Mouse (Mus musculus) B cell, adult 2 months (primary cell): Measurements from ENCODE around the gene Lmx1b.

Experiments
- DNase-seq, 2 experiments: peaks; one replicate each; pipeline ENCODE4 v3.0.0; 2022

Gene Lmx1b

DNA sequence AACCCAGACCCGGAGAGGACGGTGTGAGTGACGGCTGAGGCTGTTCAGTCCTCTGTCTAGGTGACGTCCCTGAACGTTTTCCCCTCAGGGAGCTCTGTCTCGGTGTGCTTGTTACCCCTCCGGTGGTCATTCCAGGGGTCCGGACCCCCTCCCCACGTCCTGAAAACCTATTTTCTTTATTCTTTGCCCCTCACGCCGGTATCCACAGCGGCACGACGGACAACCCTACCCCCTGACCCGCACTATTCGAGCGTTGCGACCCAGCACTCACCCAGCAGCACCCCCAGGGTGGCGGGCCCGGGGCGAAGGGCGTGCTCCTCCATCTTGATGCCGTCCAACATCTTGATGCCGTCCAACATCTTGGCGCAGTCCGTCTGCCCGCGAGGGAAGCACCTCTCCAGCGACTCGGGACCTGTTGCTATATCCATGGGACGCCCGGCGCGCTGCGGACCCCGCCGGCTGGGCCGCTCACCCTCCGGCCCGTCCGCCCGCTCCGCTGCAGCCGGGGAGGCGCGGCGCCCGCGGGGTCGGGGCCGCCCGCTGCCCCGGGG, at the start of gene Lmx1b:
TSS of gene Lmx1b (minus strand) at position 341 of the 551 bp plus-strand sequence.
- DNase-seq: no peak

DNA sequence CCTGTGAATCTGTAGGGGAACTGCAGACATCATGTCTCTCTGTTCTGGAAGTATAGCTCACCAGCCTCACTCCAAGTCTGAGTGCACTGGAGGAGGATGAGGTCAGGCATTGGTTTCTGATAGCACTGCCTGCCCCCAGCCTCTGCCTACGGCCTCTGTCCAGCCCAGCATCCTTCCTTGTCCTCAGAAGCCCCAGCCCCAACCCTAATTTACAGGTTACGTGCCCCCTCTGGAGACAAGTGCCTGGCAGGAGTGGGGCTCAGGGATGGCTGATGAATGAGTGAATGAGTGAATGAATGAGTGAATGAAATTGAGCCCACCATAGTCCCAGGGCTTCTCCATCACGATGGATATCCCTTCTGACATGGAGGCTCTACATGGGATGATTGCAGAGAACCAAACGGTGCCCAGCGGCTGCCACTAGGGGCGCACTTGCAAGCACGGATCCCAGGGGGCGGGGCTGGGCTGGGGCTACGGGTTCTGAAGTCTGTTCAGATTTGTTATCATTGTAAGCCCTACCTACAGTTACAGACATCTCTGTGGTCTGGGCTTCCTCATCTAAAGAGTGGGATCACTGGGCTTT, 49.7 kb upstream of the Lmx1b start:
- peak; percentile 62 to 63 for DNase-seq

DNA sequence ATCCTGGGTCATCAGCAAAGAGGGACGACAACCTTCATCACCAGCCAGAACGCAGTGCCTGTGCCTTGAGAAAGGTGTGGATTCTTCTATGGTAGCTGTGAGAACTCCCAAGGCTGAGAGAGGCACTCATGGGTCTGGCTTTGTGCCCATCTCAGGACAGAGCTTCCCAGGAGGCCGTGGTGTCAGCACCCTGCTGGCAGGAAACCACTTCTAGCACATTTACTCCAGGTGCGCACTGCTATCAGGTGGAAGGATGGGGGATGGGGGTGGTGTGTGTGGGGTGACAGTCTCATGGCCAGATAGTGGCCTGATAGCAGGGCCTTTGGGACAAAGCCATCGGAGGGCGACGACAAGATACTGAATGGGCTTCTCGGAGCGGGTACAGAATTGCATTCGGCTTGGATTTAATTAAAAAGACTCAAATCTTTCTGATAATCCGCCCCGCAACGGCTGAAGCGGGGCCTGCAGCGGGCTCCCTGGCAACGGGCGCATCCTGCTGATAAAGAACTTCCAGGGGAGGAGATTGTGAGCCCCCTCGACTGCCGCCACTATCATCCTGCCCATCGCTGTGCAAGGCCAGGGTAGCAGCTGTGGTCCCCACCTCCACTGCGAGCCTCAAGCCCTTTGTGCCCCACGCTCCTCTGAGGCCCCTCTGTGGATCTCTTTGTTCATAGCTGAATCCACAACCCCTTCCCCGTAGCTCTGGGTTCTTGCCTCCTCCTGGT, 49.0 kb upstream of the Lmx1b start:
- no peak for DNase-seq

DNA sequence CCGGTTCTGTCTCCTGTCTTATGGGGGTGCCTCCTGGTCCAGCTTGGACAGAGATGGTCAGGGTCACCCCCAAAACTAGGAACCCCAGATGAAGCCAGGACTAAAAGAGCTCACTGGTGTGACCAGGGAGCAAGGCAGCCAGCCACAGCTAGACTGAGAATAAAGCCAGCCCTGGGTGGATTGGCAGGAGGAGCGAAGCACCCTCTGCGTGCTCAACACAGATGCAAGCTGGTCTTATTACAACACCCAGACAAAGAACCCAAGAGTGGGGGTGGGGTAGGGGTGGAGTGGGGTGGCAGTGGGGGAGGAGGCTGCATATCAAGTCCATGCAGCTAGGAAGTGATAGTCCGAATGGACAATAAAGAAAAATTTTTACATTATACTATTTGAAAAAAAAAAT, 43.3 kb upstream of the Lmx1b start:
- no peak for DNase-seq

DNA sequence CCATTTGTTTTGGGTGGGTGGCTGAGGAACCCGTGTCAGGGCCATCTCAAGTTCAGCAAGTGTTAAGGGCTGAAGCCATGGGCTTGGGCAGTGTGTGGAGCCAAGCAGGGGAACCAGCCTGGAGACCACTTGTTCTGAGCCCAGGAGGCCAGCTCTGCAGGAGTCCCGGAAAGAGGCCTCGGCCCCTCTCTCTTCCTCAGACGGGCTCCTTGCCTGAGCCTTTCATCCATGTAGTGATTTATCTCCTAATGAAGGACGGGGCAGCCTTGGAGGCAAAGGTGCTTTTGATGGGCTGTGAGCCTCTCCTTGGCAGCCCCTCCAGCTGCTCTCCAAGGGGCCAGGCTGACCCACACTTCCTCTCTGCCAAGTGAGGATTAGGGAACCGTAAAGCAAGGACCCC, 42.8 kb upstream of the Lmx1b start:
- DNase-seq: no peak

DNA sequence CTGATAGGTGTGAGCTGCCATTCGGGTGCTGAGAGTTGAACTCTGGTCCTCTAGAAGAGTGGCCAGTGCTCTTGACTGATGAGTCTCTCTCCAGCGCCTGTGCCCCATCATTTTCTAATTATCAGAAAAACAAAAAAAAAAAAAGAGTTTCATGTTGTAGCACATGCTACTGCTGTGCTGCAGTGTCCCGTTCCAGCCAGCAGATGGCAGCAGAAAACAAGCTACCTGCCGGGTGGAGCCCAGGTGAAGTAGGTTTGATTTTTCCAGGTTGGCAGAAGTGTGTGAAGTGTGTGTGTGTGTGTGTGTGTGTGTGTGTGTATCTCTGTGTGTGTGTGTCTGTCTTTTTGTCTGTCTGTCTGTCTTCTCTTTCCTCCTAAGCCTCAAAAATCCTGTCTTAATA, 41.9 kb upstream of the Lmx1b start:
- peak; percentile 67 to 70 for DNase-seq

DNA sequence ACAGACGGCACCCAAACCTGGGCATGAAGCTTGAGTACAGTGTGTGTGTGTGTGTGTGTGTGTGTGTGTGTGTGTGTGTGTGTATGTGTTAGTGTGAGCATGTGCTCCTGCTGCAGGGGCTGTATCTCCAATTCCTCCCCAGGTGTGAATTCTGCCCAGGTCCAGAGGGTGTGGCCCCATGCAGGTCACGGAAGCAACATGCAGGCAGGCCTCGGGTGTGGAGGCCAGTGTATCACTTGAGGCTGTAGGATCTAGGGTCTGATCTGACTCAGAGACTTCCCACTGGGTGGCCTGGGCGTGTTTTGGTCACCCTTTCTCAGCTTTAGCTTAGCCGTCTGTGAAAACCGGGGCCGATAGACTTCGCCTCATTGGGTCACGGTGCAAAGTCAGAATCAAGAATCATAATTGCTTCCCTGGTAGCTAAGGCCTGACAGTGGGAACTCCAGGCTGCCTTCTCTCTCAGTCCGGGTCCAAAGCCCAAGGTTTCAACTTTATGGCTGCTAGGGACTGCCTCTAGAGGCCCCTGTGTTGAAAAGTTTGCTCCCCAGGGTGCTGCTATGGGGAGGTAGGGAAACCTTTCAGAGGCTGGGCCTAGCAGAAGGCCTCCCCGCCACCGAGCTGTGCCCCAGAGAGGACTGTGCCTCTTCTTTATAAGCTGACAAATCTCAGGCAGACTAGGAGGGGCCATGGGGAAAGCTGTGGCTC, 38.8 kb upstream of the Lmx1b start:
- DNase-seq: no peak

DNA sequence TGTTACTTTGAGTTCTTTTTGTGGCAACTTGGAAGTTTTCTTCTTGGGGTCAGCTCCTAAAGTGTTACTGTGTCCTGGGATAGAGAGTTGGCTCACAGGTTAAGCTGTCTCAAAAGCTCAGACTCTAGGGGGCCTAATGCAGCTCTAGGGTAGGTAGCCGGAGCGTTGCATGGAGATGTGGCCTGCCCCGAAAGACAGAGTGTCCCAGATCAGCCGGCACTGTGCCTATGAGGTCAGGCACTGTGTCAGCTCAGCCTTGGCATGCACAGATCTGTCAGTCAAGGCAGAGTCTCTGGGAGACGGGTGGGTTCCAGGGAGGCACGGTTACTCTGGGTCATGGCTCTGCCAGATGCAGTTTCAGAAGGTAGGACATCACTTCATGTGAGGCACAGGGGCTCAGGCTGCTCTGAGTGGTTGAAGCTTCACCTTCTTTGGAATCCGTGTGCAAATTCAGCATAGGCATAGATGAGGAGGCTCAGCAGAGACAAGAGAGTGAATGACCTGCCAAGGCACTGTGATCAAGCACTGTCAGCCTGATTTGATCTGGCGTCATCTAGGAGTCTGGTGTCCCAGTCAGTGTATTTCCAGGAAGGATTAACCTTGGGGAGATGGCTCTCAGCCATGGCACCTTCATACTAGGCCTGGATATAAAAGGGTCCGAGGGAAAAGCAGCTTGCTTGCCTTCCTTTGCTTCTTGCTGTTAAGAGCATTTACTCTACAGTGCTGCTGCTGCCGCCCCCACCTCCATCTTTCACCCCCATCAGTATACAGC, 32.6 kb upstream of the Lmx1b start:
- no peak for DNase-seq

DNA sequence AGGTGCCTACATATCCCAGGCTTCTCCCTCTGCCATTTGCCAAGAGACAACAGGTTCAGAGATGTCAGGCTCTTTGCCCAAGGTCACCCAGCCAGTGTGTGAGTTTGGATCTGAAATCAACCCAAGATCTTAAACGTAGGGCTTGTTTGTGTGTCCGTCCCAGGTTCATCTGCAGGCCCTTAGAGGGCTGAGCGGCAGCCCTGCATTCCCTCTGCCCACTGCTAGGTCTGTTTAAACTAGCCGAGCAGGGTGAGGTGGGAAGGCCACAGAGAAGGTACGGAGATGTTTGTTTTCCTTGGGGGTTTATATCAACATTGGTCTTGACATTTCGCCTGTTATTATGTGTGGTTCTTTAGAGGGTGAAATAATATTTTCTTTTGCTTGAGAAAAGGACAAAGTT, 28.4 kb upstream of the Lmx1b start:
- DNase-seq: no peak

DNA sequence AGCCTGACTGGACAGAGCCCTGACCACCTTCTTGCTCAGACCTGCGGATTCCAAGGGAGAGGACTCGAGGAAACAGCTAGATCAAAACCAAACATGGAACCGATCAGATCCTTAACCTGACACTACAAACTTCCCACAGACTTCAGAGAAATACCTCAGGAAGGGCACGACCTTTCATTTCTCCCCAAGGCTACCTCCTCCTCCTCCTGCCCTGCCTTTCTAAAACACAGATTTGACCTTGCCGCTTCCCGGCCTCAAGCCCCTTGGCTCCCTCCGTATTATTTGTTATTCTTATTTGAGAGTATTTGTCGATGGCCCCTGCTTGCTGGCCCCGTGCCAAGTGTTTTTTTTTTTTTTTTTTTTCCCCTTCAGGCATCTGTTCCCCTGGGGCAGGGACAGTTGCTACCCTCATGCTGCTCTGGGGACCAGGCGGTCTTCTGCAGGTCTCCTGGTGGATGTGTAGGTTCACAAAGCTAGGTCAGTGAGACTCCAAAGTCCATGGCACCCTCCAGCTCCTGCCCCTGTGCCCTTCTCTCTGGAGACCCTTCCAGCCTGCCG, 26.2 kb upstream of the Lmx1b start:
- DNase-seq: no peak

DNA sequence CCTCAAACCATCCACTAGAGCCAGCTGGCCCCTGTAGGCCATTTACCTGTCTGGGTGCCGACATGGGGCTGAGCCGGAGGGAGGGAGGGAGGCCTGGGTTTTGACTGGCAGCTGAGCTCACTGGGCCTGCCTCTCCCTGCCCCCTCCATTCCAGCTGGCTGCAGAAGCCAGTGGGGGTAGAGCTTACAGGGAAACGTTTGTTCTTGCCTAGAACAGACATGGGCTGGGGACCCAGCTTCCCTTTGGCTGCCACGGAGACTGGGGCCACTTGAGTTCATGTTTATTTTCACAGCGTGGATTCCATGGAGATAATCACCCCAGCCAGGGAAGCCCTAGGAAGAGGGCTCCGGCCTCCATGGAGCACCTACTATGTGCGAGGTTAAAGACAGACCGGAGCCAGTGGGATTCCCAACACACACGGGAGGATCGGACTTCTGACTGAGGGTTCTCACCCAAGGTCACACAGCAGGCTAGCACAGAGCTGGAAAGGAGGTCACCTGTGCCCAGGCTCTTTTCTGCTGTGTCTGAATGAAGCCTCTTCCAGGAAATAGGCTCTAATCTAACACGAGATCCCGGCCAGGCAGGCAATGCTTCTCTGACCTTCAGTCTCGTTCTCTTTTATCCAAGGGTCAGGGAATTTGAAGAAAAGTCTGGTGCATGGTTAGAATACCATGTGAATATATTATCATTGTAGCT, 25.2 kb upstream of the Lmx1b start:
- no peak for DNase-seq

DNA sequence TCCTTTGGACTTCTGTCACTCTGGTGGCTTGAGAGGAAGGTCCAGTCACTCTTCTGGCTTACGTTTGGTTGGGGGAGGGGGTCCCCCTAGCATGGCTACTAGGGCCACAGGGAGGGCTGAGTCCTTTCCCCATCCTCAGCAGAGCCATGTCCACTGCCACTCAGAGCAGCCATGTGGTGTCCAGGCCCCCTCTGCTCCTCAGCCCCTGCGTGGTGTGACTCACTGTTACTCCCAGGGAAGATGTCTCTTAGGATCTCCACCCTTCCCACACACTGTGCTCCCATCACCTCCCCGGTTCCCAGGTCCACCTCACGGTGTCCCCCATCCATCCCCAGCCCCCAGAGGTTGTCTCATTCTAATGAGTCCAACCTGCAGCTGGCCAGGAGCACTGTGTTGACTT, 24.4 kb upstream of the Lmx1b start:
- no peak for DNase-seq

DNA sequence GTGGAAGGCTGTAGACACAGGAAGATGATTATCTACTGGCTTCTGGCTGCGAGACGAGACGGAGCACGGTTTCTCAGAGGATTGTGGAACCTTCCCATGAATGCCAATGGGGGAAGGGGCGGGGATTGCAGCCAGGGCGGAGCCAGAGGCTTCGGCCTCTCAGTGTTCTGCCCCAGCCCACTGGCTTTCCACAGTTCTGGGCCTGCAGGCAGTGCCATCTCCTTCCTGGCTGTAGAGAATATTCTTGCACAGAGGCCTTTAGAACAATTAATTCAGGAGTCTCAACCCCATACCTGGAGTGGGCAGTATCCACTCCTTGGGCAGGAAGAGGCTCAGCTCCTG, 18.9 kb upstream of the Lmx1b start:
- no peak for DNase-seq

DNA sequence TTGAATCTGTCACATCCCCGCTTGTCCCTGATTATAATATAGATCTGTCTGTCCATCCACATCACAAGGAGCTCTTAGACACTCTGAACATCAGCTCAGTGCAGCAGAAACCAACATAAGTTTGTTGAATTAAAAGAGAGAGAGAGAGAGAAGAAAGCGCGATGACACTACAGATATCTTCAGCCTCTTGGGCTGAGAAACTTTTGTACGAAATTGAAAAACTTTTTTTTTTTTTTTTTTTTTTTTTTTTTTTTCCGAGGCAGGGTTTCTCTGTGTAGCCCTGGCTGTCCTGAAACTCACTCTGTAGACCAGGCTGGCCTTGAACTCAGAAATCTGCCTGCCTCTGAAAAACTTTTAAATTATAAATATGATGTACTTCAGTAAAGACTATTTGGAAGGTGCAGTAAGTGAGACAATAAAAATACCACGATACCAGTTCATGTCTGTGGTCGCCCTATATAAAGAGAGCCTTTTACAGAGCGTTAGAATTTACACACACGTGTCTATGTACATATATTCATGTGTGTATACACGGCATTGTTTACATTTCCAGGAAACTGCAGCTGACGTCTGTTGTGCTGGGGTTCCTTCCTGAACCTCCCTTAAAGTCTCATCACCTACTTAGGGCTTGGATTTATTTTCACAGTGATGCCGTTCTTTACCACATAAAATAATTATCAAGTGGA, 18.4 kb upstream of the Lmx1b start:
- no peak for DNase-seq

DNA sequence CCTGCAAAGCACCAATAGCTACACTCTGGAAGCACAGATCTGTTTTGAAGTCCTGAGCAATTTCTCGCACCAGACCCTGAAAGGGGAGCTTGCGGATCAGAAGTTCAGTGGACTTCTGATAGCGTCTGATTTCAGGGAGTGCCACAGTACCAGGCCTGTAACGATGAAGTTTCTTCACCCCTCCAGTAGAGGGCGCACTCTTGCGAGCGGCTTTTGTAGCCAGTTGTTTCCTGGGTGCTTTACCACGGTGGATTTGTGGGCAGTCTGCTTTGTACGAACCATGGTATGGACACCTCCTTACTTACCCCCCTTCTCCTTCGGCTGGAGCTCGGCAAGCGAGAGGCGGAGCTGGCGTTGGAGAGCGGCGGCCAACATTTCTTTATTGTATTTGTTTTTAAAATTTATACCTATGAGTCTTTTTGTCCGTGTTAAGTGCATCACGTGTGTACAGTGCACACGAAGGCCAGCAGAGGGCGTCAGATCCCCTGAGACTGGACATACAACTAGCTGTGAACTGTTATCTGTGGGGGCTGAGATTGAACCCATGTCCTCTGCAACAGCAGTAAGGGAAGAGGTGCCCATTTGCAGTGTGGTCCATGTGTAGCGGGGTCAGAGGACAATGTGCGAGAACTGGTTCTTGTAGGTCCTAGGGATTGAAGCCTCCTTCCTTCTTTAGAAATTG, 12.3 kb upstream of the Lmx1b start:
- no peak for DNase-seq

DNA sequence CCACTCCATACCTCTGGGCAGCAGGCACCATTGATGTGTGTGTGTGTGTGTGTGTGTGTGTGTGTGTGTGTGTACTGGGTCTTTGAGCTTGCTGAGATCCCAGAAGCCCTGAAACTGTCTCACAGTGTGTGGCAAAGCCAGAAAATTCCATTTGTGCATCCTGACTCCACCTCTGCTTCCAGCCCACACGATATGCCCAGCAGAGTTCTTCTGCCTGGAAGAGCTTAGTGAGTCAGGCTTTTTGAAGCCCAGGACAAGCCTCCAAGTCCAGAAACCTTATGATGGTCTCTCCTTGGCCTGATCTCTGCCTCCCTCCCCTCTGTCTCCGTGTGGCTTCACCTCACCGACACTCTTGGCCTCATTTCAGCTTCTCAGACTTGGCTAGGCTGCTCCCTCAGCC, 9.1 kb upstream of the Lmx1b start:
- no peak for DNase-seq

DNA sequence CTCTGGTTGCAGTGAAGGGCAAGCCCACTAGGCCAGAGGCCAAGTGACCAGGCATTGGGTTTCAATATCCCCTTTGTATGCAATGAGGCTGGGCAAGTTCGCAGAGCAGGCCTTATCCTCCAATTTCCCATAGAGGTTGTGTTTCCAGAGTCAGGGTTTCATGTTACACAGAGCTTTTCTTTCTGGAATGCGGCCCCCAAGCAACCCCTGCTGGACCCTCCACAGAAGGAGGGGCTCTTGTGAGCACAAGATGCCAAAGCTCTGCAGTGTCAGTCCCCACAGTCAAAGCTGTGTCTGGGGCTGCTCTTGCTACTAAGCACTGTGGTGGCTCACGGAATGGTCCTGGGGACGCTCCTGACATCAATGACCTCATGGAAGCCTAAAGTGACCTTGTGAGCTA, 8.6 kb upstream of the Lmx1b start:
- DNase-seq: no peak

DNA sequence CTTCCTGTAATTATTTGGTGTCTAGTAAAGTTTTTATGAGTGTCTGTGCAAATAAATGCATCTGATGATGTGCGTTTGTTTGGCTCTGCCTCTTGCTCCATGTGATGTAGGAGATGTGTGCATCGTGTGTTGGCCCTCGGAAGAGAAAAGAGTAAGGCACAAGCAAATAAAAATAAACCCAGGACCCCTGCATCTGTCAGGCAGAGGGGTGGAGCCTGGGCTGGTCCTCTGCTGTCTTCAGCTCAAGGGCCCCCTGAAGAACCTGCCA, 5.9 kb upstream of the Lmx1b start:
- DNase-seq: no peak

DNA sequence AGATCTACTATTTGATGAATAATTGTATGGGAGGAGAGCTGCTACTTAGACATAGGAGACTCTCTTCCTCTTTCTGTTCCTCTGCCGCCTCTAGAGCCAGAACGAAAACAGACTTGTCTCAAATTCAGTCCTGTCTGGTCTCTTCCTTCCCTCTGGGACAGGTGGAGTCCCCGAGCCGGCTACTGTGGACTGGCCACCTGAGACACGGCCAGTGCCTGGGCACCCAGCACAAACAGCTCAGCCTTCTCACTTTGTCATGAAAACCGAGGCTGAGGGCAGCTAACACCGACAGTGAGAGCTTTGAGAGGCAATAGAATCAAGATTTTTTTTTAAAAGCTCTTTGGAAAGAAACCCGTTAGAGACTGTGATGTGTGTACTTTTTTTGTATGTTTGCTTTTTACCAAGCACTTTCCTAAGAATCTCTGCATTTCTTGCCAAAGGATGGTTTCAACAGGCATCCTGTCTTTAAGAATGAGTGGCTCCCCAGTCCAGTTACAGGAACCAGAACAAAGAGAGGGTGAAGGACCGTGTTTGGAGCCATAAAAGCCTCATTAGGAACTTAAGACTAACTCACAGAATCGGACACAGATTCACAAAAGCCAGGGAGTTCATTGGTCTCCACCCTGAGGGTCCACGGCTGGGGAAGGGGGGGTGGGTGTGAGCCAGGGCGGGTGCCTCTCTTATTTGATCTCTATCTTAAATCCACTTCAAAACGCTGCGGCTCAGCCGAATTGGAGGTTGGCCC, 5.4 kb upstream of the Lmx1b start:
- DNase-seq: no peak
